Mouse (Mus musculus): ENCODE measurements at regions not wholly inside any gene's neighbourhood (a gene's known extent, or its start where the extent isn't known, plus 50 kb on each side); places are given as distances from the start of the nearest gene placed in this dataset.

- no peak for DNase-seq
Measured at GRCm38 (mm10) chr15:68014605-68015305, 1514.0 kb upstream of the Lrrc6 start.

GRCm38 (mm10) chr15:68011162-68011561 is 1510.5 kb upstream of the Lrrc6 start:
- no peak for DNase-seq

GRCm38 (mm10) chr15:68010189-68010588 is 1509.5 kb upstream of the Lrrc6 start:
- no peak for DNase-seq

- DNase-seq: no peak
Measured at GRCm38 (mm10) chr15:68004798-68005197, 1504.1 kb upstream of the Lrrc6 start.

GRCm38 (mm10) chr15:67996532-67996931 is 1495.8 kb upstream of the Lrrc6 start:
- no peak for DNase-seq

GRCm38 (mm10) chr15:67989428-67990272 is 1488.9 kb upstream of the Lrrc6 start:
- DNase-seq: no peak

GRCm38 (mm10) chr15:67987941-67988340 is 1487.2 kb upstream of the Lrrc6 start:
- no peak for DNase-seq

- DNase-seq: no peak
Measured at GRCm38 (mm10) chr15:67983253-67983652, 1482.5 kb upstream of the Lrrc6 start.

- no peak for DNase-seq
Measured at GRCm38 (mm10) chr15:67981876-67982275, 1481.2 kb upstream of the Lrrc6 start.

- no peak for DNase-seq
Measured at GRCm38 (mm10) chr15:67979451-67979850, 1478.7 kb upstream of the Lrrc6 start.

GRCm38 (mm10) chr15:67977210-67977609 is 1476.5 kb upstream of the Lrrc6 start:
- no peak for DNase-seq

- no peak for DNase-seq
Measured at GRCm38 (mm10) chr15:67971998-67972397, 1471.3 kb upstream of the Lrrc6 start.

GRCm38 (mm10) chr15:67954216-67954615 is 1453.5 kb upstream of the Lrrc6 start:
- DNase-seq: no peak

- DNase-seq: peak in 1 of 2 experiments; percentile 2
Measured at GRCm38 (mm10) chr15:67950281-67951040, 1449.8 kb upstream of the Lrrc6 start.

- no peak for DNase-seq
Measured at GRCm38 (mm10) chr15:67944330-67945082, 1443.8 kb upstream of the Lrrc6 start.

GRCm38 (mm10) chr15:67943046-67943445 is 1442.3 kb upstream of the Lrrc6 start:
- no peak for DNase-seq

GRCm38 (mm10) chr15:67940510-67940909 is 1439.8 kb upstream of the Lrrc6 start:
- DNase-seq: no peak

- no peak for DNase-seq
Measured at GRCm38 (mm10) chr15:67924885-67925284, 1424.2 kb upstream of the Lrrc6 start.

GRCm38 (mm10) chr15:67907034-67907433 is 1406.3 kb upstream of the Lrrc6 start:
- DNase-seq: no peak

- no peak for DNase-seq
Measured at GRCm38 (mm10) chr15:67905279-67905678, 1404.6 kb upstream of the Lrrc6 start.

GRCm38 (mm10) chr15:67904646-67905045 is 1403.9 kb upstream of the Lrrc6 start:
- DNase-seq: no peak

GRCm38 (mm10) chr15:67902982-67903381 is 1402.3 kb upstream of the Lrrc6 start:
- DNase-seq: no peak
